Comparison of ENCODE assay signal across 9 mouse cellular contexts in the genomic region with DNA sequence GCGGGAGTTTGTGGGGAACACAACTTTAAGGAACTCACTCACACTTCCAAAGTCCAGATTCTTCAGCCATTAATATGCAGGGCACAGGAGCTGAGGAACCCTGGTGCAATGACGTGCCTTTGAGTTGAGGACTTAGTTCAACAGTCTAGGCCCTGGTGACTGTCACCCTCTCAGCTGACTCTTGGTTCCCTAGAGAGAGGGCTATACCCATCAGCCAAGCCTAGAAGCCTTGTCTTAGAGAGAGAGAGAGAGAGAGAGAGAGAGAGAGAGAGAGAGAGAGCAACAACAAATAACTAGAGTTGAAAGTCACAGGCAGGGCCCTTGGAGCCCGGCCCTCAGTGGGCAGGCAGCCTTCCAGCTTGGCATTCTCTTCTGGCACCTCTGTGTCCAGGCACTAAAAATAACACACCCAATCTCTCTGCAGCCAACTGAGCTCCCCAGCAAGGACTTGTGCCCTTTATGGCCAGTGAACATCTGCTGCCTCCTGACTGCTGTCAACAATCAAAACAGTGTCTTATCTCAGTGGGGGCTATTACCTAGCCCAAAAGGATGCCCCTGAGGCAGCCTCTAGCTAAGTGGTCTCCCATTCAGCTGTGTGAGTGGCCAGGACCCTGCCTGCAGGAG. TPM values are rescaled to one million over a fixed set of nuclear protein-coding genes. Genes with fewer than 3 reads are reported as not detected.
A peak's percentile ranks its signal among the peaks of the same experiment; 100 is the strongest.
DNase-seq lines count a peak whose midpoint lies in the region; ATAC-seq and TF ChIP-seq lines count a peak whose summit lies in the region.
"Had no signal": no experiment of that assay in that cellular context is flagged by ENCODE, and none has a peak within 500 bp of the region (broad histone marks: within the 10 kb centered on the region; RNA-seq: fewer than 3 reads in every experiment).

No protein-coding gene starts in this region.

- H3K27ac ChIP-seq in hindbrain, embryonic 16.5 days (ENCODE audit: low read depth, low read length), result no peak overlapping the region
- no peak overlapping the region for H3K27ac ChIP-seq in hindbrain, embryonic 10.5 days
- no peak overlapping the region for H3K27ac ChIP-seq in intestine, postnatal 0 days (ENCODE audit: low read depth, low read length)
- H3K27ac ChIP-seq: midbrain, embryonic 12.5 days had no signal

- H3K9ac ChIP-seq in hindbrain, embryonic 16.5 days (ENCODE audit: low read depth, low read length), result no peak overlapping the region
- H3K9ac ChIP-seq in intestine, postnatal 0 days (ENCODE audit: low read depth, low read length), result no peak overlapping the region
- H3K9ac ChIP-seq: midbrain, embryonic 12.5 days had no signal

- no peaks in the 10 kb centered on the region for H3K4me1 ChIP-seq in hindbrain, embryonic 16.5 days (ENCODE audit: control insufficient read depth, insufficient read depth, low read depth, low read length)
- H3K4me1 ChIP-seq in hindbrain, embryonic 10.5 days (replicated peaks), result no peaks in the 10 kb centered on the region
- no peaks in the 10 kb centered on the region for H3K4me1 ChIP-seq in intestine, postnatal 0 days (replicated peaks; ENCODE audit: control insufficient read depth, insufficient read depth, low read length)
- H3K4me1 ChIP-seq: midbrain, embryonic 12.5 days had no signal

- no peaks in the 10 kb centered on the region for H3K9me3 ChIP-seq in hindbrain, embryonic 16.5 days (ENCODE audit: control insufficient read depth, low read length)
- 0 out of 2 replicates have a peak, but pooled peaks cover 3% of the 10 kb centered on the region for H3K9me3 ChIP-seq in hindbrain, embryonic 10.5 days
- H3K9me3 ChIP-seq in intestine, postnatal 0 days (ENCODE audit: control insufficient read depth), result no peaks in the 10 kb centered on the region
- H3K9me3 ChIP-seq: midbrain, embryonic 12.5 days had no signal

- 74% methylated on average over 3 of the region's 3 CpGs for WGBS in hindbrain, embryonic 16.5 days
- 86% methylated on average over 3 of the region's 3 CpGs for WGBS in hindbrain, embryonic 10.5 days
- 67% methylated on average over 3 of the region's 3 CpGs for WGBS in intestine, postnatal 0 days

- H3K36me3 ChIP-seq in hindbrain, embryonic 16.5 days (ENCODE audit: control insufficient read depth, insufficient read depth, low read length), result no peaks in the 10 kb centered on the region
- H3K36me3 ChIP-seq in hindbrain, embryonic 10.5 days, result no peaks in the 10 kb centered on the region
- H3K36me3 ChIP-seq in intestine, postnatal 0 days (ENCODE audit: control insufficient read depth, insufficient read depth), result no peaks in the 10 kb centered on the region
- H3K36me3 ChIP-seq: midbrain, embryonic 12.5 days had no signal

- no peak overlapping the region for H3K4me2 ChIP-seq in hindbrain, embryonic 16.5 days (ENCODE audit: low read length)
- H3K4me2 ChIP-seq in intestine, postnatal 0 days (replicated peaks; ENCODE audit: low read depth), result no peak overlapping the region
- H3K4me2 ChIP-seq: midbrain, embryonic 12.5 days had no signal

- H3K27me3 ChIP-seq in hindbrain, embryonic 16.5 days (replicated peaks; ENCODE audit: control insufficient read depth, insufficient read depth, low read length), result no peaks in the 10 kb centered on the region
- H3K27me3 ChIP-seq in hindbrain, embryonic 10.5 days (ENCODE audit: insufficient read depth, poor library complexity, severe bottlenecking), result no peaks in the 10 kb centered on the region
- no peaks in the 10 kb centered on the region for H3K27me3 ChIP-seq in intestine, postnatal 0 days (replicated peaks; ENCODE audit: control insufficient read depth, insufficient read depth, low read length)

- TF ChIP-seq CTCF in intestine, postnatal 0 days (IDR thresholded peaks at IDR 0.05; ENCODE audit: low read depth), result no peak

- peak; percentile 89 for ATAC-seq in hindbrain, embryonic 16.5 days
- ATAC-seq in intestine, postnatal 0 days, result no peak

- H3K4me3 ChIP-seq in hindbrain, embryonic 16.5 days (ENCODE audit: low read length), result no peak overlapping the region
- H3K4me3 ChIP-seq in hindbrain, embryonic 10.5 days, result no peak overlapping the region
- no peak overlapping the region for H3K4me3 ChIP-seq in intestine, postnatal 0 days (ENCODE audit: low read depth, low read length)
- H3K4me3 ChIP-seq: midbrain, embryonic 12.5 days had no signal

- DNase-seq in hindbrain, embryonic 10.5 days (ENCODE audit: low spot score), result no peak
- peak; percentile 45 for DNase-seq in adrenal gland, adult 8-10 months
- DNase-seq in gastrocnemius, postnatal 10 days, result peak; percentile 82
- peak; percentile 28 for DNase-seq in kidney, postnatal 10 days
- peak; percentile 49 for DNase-seq in ovary, postnatal 14 days (ENCODE audit: low spot score)
- DNase-seq in thymus, postnatal 14 days, result no peak

RNA-seq across cellular contexts. Expression of a gene that starts 28.0 kb away (rescaled TPM):
- polyA plus RNA-seq in hindbrain, embryonic 16.5 days (2015; fragmentation: Nextera tagmentation; extraction: Ambion mirVana), result 32.4 and 33.2 TPM in 2 replicates
- polyA plus RNA-seq in hindbrain, embryonic 10.5 days (2016; fragmentation: Nextera tagmentation; extraction: Ambion mirVana), result 22.1 and 24.5 TPM in 2 replicates
- total RNA-seq in adrenal gland, adult 8-10 months (2022), result 10 to 100 TPM; 18.1 to 36.5 (median 27.2) TPM
- total RNA-seq in gastrocnemius, postnatal 10 days (2021), result 10 to 100 TPM; 11.0 to 15.0 TPM
- 4.6 and 4.9 TPM in 2 replicates for polyA plus RNA-seq in intestine, postnatal 0 days (2015; fragmentation: Nextera tagmentation; extraction: Ambion mirVana)

Comparison
In these comparisons a context has a peak if more than half of its experiments do, and no peak if none do; other contexts are left out.
1. DNase-seq: peak in adrenal gland, adult 8-10 months (single experiment), gastrocnemius, postnatal 10 days (single experiment), kidney, postnatal 10 days (single experiment) and ovary, postnatal 14 days (single experiment); none in hindbrain, embryonic 10.5 days (single experiment) and thymus, postnatal 14 days (single experiment).